Mouse (Mus musculus): ENCODE measurements at regions not wholly inside any gene's neighbourhood (a gene's known extent, or its start where the extent isn't known, plus 50 kb on each side); places are given as distances from the start of the nearest gene placed in this dataset.

DNA sequence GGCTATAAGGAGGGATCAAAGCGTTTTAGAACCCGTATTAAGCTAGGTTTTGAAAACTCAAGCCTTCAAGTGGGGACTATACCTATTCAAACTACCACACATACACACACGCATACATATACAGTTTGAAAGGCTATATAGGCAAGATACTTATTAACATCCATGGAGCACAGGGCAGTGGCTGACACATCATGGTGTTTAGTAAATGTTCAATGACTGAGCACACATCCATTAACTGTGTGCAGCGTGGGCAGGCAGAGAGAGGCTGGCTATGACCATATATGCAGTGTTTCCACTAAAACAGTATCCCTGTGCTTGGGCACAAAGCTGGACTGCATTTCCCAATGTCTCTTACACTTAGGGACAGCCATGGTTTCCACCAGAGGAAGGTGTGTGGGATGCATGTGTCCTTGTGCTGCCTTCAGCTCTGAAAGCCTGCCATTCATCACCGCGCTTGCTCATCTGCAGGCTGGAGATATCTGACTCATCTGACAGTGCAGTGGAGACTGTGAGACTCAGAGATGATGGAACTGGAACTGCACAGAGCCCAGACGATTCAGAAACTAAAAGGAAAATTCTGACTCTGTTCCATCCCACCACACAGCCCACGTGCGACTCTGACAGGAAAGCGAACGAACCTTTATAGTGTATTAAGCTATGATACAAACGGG, 124.6 kb upstream of the L3mbtl3 start:
- Histone ChIP-seq H3K36me3 (ENCODE audit: control insufficient read depth, insufficient read depth, low read length) (no peaks in the 10 kb centered on the region), H3K27ac (replicated peaks in 1 of 2; ENCODE audit: control insufficient read depth in 1 of 2, insufficient read depth in 1 of 2, low read depth in 2 of 2, low read length in 2 of 2) (no peak overlapping the region), H3K9ac (ENCODE audit: low read length) (no peak overlapping the region), H3K9me3 (ENCODE audit: control insufficient read depth, low read length) (no peaks in the 10 kb centered on the region), H3K27me3 (ENCODE audit: control insufficient read depth, insufficient read depth, low read length) (no peaks in the 10 kb centered on the region), H3K4me2 (ENCODE audit: low read length) (no peak overlapping the region), H3K4me1 (ENCODE audit: control insufficient read depth in 2 of 2, insufficient read depth in 2 of 2, low read length in 2 of 2) (no peaks in the 10 kb centered on the region), H3K4me3 (ENCODE audit: control insufficient read depth in 1 of 2, insufficient read depth in 1 of 2, low read depth in 1 of 2, low read length in 2 of 2) (no peak overlapping the region)
- 86% methylated on average over 12 of the region's 12 CpGs for WGBS
- no peak for ATAC-seq (ENCODE audit: insufficient number of reproducible peaks, insufficient read depth, low FRiP score, low read depth)

DNA sequence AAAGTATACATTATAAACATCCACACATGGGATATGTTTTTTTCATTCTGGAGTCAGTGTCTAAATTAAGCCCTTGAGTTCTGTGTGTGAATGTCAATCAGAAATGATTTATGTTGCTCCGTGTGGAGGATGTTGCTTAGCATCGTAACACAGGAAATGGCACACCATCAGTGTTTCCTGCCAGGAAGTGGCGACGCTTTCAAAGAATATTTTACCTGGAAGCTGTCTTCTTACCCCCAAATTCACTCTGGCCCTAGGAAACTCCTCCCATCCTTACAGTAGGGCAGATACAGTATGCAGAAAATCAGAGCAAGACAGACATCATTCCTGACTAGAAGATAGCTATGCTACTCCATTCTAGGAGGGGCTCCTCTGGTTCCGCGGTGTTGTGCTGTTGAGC, 145.1 kb upstream of the L3mbtl3 start:
- no peak overlapping the region for H3K4me2 ChIP-seq (ENCODE audit: low read length)
- 61% methylated on average over 6 of the region's 6 CpGs for WGBS
- no peak for ATAC-seq (ENCODE audit: insufficient number of reproducible peaks, insufficient read depth, low FRiP score, low read depth)
- H3K4me1 ChIP-seq (ENCODE audit: control insufficient read depth in 2 of 2, insufficient read depth in 2 of 2, low read length in 2 of 2), result no peaks in the 10 kb centered on the region
- no peak overlapping the region for H3K9ac ChIP-seq (ENCODE audit: low read length)
- H3K27me3 ChIP-seq (ENCODE audit: control insufficient read depth, insufficient read depth, low read length), result no peaks in the 10 kb centered on the region
- no peaks in the 10 kb centered on the region for H3K36me3 ChIP-seq (ENCODE audit: control insufficient read depth, insufficient read depth, low read length)
- H3K4me3 ChIP-seq (ENCODE audit: control insufficient read depth in 1 of 2, insufficient read depth in 1 of 2, low read depth in 1 of 2, low read length in 2 of 2), result no peak overlapping the region
- no peaks in the 10 kb centered on the region for H3K9me3 ChIP-seq (ENCODE audit: control insufficient read depth, low read length)
- no peak overlapping the region for H3K27ac ChIP-seq (replicated peaks in 1 of 2; ENCODE audit: control insufficient read depth in 1 of 2, insufficient read depth in 1 of 2, low read depth in 2 of 2, low read length in 2 of 2)

DNA sequence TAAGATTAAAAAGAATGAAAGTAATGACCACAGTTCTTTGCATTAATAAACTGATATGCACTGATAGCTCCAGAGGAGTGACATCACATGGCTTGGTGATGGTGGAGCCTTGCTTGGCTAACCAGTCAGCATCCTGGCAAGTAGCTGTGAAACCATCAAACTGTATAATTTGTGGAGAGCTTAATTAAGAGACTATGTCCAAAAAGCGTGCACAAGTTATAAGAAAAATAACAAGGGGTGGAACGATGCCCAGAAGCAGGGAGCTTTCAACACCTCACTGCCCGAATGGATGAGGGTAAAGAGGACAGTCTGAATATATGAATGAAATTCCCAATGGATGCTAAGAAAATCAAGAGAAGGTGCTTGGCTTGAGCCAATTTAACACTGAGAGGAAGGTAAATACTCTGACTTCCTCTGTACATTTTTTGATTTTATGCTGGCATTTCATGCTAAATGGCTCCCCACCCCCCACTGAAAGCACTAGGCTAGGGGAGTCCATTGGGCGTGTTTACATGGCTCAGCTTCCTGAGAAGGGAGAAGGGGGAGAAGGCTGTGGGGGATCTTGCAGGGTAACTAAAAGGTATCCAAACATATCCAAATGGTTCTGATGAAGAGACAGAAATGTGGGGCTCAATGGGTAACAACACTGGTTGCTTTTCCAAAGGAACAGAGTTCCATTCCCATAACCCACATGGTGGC, 150.2 kb upstream of the L3mbtl3 start:
- no peaks in the 10 kb centered on the region for H3K27me3 ChIP-seq (ENCODE audit: control insufficient read depth, insufficient read depth, low read length)
- no peak for ATAC-seq (ENCODE audit: insufficient number of reproducible peaks, insufficient read depth, low FRiP score, low read depth)
- H3K4me2 ChIP-seq (ENCODE audit: low read length), result no peak overlapping the region
- no peaks in the 10 kb centered on the region for H3K36me3 ChIP-seq (ENCODE audit: control insufficient read depth, insufficient read depth, low read length)
- no peak overlapping the region for H3K4me3 ChIP-seq (ENCODE audit: control insufficient read depth in 1 of 2, insufficient read depth in 1 of 2, low read depth in 1 of 2, low read length in 2 of 2)
- H3K9ac ChIP-seq (ENCODE audit: low read length), result no peak overlapping the region
- WGBS, result 73% methylated on average over 4 of the region's 4 CpGs
- no peak overlapping the region for H3K27ac ChIP-seq (replicated peaks in 1 of 2; ENCODE audit: control insufficient read depth in 1 of 2, insufficient read depth in 1 of 2, low read depth in 2 of 2, low read length in 2 of 2)
- no peaks in the 10 kb centered on the region for H3K4me1 ChIP-seq (ENCODE audit: control insufficient read depth in 2 of 2, insufficient read depth in 2 of 2, low read length in 2 of 2)
- no peaks in the 10 kb centered on the region for H3K9me3 ChIP-seq (ENCODE audit: control insufficient read depth, low read length)

DNA sequence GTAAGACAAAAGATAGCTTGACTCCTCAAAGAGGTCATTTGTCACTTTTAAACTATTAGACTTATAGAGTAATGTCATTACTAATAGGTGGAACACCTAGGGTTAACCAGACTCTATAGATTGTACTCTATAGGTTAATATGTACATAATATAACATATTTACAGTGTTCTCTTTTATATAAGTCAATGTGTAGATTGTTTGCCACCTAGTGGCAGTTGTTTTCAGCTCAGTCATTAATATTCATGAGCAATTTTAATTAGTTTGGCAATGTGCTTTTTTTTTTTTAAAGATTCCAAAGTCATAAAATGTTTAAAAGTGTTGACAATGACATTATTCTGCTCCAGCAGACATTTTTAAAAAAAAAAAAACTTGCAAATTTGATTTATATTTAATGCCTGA, 164.4 kb upstream of the L3mbtl3 start:
- no peaks in the 10 kb centered on the region for H3K9me3 ChIP-seq (ENCODE audit: control insufficient read depth, low read length)

DNA sequence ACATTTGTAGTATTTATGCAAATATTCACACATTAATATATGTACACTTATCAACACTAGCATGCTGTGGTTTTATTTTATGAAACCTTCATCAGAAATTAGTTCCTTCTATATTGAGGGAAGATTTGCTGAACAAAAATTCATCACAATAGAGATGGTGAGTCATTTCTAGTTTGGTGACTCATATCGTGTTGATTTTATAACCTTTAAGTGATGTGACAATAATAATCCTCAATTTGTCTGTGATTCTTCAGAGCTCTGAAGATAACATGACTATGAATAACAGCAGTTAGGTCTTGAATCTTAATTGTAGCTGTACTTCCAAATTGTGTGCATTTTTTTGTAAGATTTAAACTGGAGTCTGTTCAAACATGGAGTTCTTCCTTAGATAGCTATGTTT, 168.3 kb upstream of the L3mbtl3 start:
- H3K4me3 ChIP-seq (ENCODE audit: control insufficient read depth in 1 of 2, insufficient read depth in 1 of 2, low read depth in 1 of 2, low read length in 2 of 2), result no peak overlapping the region
- no peak overlapping the region for H3K9ac ChIP-seq (ENCODE audit: low read length)
- H3K4me2 ChIP-seq (ENCODE audit: low read length), result no peak overlapping the region
- no peaks in the 10 kb centered on the region for H3K27me3 ChIP-seq (ENCODE audit: control insufficient read depth, insufficient read depth, low read length)
- 78% methylated on average over 1 of the region's 1 CpGs for WGBS
- H3K36me3 ChIP-seq (ENCODE audit: control insufficient read depth, insufficient read depth, low read length), result no peaks in the 10 kb centered on the region
- H3K27ac ChIP-seq (replicated peaks in 1 of 2; ENCODE audit: control insufficient read depth in 1 of 2, insufficient read depth in 1 of 2, low read depth in 2 of 2, low read length in 2 of 2), result no peak overlapping the region
- H3K4me1 ChIP-seq (ENCODE audit: control insufficient read depth in 2 of 2, insufficient read depth in 2 of 2, low read length in 2 of 2), result no peaks in the 10 kb centered on the region
- no peak for ATAC-seq (ENCODE audit: insufficient number of reproducible peaks, insufficient read depth, low FRiP score, low read depth)
- H3K9me3 ChIP-seq (ENCODE audit: control insufficient read depth, low read length), result no peaks in the 10 kb centered on the region

More for the DNA sequence above, 164.4 kb upstream of the L3mbtl3 start:
- Histone ChIP-seq H3K4me1 (ENCODE audit: control insufficient read depth in 2 of 2, insufficient read depth in 2 of 2, low read length in 2 of 2) (no peaks in the 10 kb centered on the region), H3K9ac (ENCODE audit: low read length) (no peak overlapping the region), H3K4me2 (ENCODE audit: low read length) (no peak overlapping the region), H3K27ac (replicated peaks in 1 of 2; ENCODE audit: control insufficient read depth in 1 of 2, insufficient read depth in 1 of 2, low read depth in 2 of 2, low read length in 2 of 2) (no peak overlapping the region), H3K27me3 (ENCODE audit: control insufficient read depth, insufficient read depth, low read length) (no peaks in the 10 kb centered on the region), H3K4me3 (ENCODE audit: control insufficient read depth in 1 of 2, insufficient read depth in 1 of 2, low read depth in 1 of 2, low read length in 2 of 2) (no peak overlapping the region), H3K36me3 (ENCODE audit: control insufficient read depth, insufficient read depth, low read length) (no peaks in the 10 kb centered on the region)
- ATAC-seq (ENCODE audit: insufficient number of reproducible peaks, insufficient read depth, low FRiP score, low read depth), result no peak

DNA sequence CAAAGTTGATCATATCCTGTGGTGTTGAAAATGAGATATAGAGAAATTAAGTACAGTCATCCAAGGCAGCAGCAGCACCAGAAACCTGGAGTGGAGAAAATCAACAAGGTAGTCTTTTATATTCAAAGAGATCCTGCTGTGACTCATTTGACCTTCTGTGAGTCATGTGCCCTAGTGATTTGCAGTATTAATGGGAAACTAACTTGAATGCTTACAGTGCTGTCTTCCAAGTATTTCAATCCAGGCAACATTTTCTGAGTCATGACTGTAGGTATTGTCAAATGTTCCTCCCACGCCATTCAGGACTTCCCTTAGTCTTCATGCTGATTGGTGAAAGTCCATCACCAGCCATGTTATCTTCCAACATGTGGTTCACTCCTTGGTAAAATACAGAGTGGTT, 169.0 kb upstream of the L3mbtl3 start:
- Histone ChIP-seq H3K9ac (ENCODE audit: low read length) (no peak overlapping the region), H3K4me2 (ENCODE audit: low read length) (no peak overlapping the region), H3K4me1 (ENCODE audit: control insufficient read depth in 2 of 2, insufficient read depth in 2 of 2, low read length in 2 of 2) (no peaks in the 10 kb centered on the region), H3K4me3 (ENCODE audit: control insufficient read depth in 1 of 2, insufficient read depth in 1 of 2, low read depth in 1 of 2, low read length in 2 of 2) (no peak overlapping the region), H3K27ac (replicated peaks in 1 of 2; ENCODE audit: control insufficient read depth in 1 of 2, insufficient read depth in 1 of 2, low read depth in 2 of 2, low read length in 2 of 2) (no peak overlapping the region), H3K36me3 (ENCODE audit: control insufficient read depth, insufficient read depth, low read length) (no peaks in the 10 kb centered on the region), H3K27me3 (ENCODE audit: control insufficient read depth, insufficient read depth, low read length) (no peaks in the 10 kb centered on the region), H3K9me3 (ENCODE audit: control insufficient read depth, low read length) (no peaks in the 10 kb centered on the region)
- ATAC-seq (ENCODE audit: insufficient number of reproducible peaks, insufficient read depth, low FRiP score, low read depth), result no peak
- WGBS, result 63% methylated on average over 1 of the region's 1 CpGs

DNA sequence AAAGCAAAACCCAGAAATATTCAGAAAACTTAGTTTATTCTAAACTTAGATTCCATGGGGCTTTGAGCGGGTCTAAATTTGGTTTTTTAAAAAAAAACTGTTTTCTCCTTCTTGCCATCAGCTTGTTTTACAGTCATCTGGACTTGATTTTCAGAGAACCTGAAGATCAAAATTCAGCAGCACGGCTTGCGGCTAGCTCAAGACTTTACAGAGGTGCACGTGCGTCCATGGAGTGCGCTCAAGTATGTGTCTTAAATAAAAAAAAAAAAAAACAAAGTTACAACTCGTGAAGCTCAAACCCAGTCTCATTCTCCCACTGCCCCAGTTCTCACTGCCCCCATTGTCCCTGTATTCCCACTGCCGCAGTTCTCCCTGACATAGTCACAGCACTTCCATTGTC, 180.5 kb upstream of the L3mbtl3 start:
- no peaks in the 10 kb centered on the region for H3K27me3 ChIP-seq (ENCODE audit: control insufficient read depth, insufficient read depth, low read length)
- H3K27ac ChIP-seq (replicated peaks in 1 of 2; ENCODE audit: control insufficient read depth in 1 of 2, insufficient read depth in 1 of 2, low read depth in 2 of 2, low read length in 2 of 2), result no peak overlapping the region
- no peak for ATAC-seq (ENCODE audit: insufficient number of reproducible peaks, insufficient read depth, low FRiP score, low read depth)
- no peaks in the 10 kb centered on the region for H3K36me3 ChIP-seq (ENCODE audit: control insufficient read depth, insufficient read depth, low read length)
- H3K9me3 ChIP-seq (ENCODE audit: control insufficient read depth, low read length), result no peaks in the 10 kb centered on the region
- WGBS, result 85% methylated on average over 8 of the region's 8 CpGs
- no peak overlapping the region for H3K4me2 ChIP-seq (ENCODE audit: low read length)
- H3K4me3 ChIP-seq (ENCODE audit: control insufficient read depth in 1 of 2, insufficient read depth in 1 of 2, low read depth in 1 of 2, low read length in 2 of 2), result no peak overlapping the region
- H3K9ac ChIP-seq (ENCODE audit: low read length), result no peak overlapping the region
- no peaks in the 10 kb centered on the region for H3K4me1 ChIP-seq (ENCODE audit: control insufficient read depth in 2 of 2, insufficient read depth in 2 of 2, low read length in 2 of 2)

DNA sequence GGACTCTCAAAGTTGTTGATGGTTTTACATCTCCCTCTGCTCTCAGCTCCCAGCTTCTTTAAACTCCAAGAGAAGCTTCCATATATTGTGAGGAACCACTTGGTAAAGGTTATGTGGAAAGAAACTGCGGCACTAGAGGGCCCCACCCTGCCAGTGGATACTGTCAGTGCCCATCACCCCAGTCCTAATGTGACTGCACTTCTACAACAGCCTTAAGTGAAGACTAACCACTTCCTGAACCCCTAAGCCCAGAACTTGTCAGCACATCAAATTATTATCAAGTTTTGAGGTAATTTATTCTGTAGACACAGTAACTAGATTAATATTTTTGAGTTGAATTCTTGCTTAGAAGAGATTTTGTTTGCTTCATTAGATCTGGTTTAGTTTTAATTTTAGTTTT, 182.3 kb upstream of the L3mbtl3 start:
- no peak overlapping the region for H3K9ac ChIP-seq (ENCODE audit: low read length)
- no peak for ATAC-seq (ENCODE audit: insufficient number of reproducible peaks, insufficient read depth, low FRiP score, low read depth)
- 38% methylated on average over 1 of the region's 1 CpGs for WGBS
- H3K27me3 ChIP-seq (ENCODE audit: control insufficient read depth, insufficient read depth, low read length), result no peaks in the 10 kb centered on the region
- H3K27ac ChIP-seq (replicated peaks in 1 of 2; ENCODE audit: control insufficient read depth in 1 of 2, insufficient read depth in 1 of 2, low read depth in 2 of 2, low read length in 2 of 2), result no peak overlapping the region
- no peak overlapping the region for H3K4me2 ChIP-seq (ENCODE audit: low read length)
- peaks cover 0 to 3% of the 10 kb centered on the region in 2 experiments; a peak in 2 of 4 replicates for H3K4me1 ChIP-seq (ENCODE audit: control insufficient read depth in 2 of 2, insufficient read depth in 2 of 2, low read length in 2 of 2)
- H3K4me3 ChIP-seq (ENCODE audit: control insufficient read depth in 1 of 2, insufficient read depth in 1 of 2, low read depth in 1 of 2, low read length in 2 of 2), result no peak overlapping the region
- no peaks in the 10 kb centered on the region for H3K9me3 ChIP-seq (ENCODE audit: control insufficient read depth, low read length)
- H3K36me3 ChIP-seq (ENCODE audit: control insufficient read depth, insufficient read depth, low read length), result no peaks in the 10 kb centered on the region

Data from heart, embryonic 14.5 days (tissue).